11 mouse cellular contexts compared by ENCODE assay signal in the genomic region with DNA sequence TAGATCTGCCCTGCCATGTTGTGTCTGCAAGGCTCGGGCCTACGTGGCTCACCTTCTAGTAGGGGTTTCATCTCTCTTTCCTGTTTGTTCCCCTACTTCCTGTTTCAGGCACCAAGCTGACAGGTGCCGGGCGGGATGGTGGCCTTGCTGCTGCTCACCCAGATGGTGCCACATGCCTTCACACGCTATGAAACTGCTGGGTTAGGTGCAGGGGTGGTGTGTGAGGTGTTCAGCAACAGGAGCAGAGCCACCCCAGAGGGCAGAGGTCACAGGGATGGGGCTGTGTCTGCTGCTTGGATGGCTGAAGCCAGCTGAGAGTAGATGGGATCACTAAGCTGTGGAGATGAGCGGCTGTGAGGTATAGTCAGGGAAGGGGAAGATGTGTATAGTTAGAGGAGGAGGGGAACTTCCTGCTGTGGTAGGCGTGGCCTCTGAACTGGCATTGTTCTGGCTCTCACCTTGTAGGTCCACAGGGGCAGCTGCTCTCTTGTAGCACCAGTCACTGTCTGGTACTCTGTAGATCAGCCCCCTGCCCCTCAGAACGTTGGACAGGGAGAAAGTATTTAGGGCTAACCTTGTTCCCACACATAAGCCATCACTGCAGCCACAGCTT. TPM values are rescaled to one million over a fixed set of nuclear protein-coding genes. Genes with fewer than 3 reads are reported as not detected.
DNase-seq lines count a peak whose midpoint lies in the region; ATAC-seq and TF ChIP-seq lines count a peak whose summit lies in the region.
"Had no signal": no experiment of that assay in that cellular context is flagged by ENCODE, and none has a peak within 500 bp of the region (broad histone marks: within the 10 kb centered on the region; RNA-seq: fewer than 3 reads in every experiment).

No protein-coding gene starts in this region.

- peak; percentile 75 for DNase-seq in ES-CJ7 (ENCODE audit: low read depth, low spot score)
- DNase-seq in splenic B cell, adult 2 months (ENCODE audit: low read depth, low spot score) = peak; percentile 63
- DNase-seq in layer of hippocampus, adult 9-11 months = no peak
- DNase-seq in lung, adult 18-20 months = no peak
- DNase-seq in left cerebral cortex, adult 2 months (ENCODE audit: extremely low spot score in 1 of 2, low spot score in 2 of 2) = no peak
- DNase-seq: cerebellum, postnatal 10 days; heart, adult 18-20 months had no signal

- WGBS in intestine, embryonic 16.5 days = 60% methylated on average over 8 of the region's 8 CpGs
- WGBS in intestine, embryonic 15.5 days = 57% methylated on average over 8 of the region's 8 CpGs
- 57% methylated on average over 8 of the region's 8 CpGs for WGBS in intestine, postnatal 0 days

- no peak for TF ChIP-seq CTCF in intestine, postnatal 0 days (IDR thresholded peaks at IDR 0.05; ENCODE audit: low read depth)
- TF ChIP-seq CTCF in left cerebral cortex, adult 2 months (IDR thresholded peaks at IDR 0.05) = no peak

- no peaks in the 10 kb centered on the region; the same call in 1 of the 2 replicates for H3K36me3 ChIP-seq in intestine, embryonic 16.5 days (ENCODE audit: control insufficient read depth, insufficient read depth, low read length)
- peaks cover 4% of the 10 kb centered on the region for H3K36me3 ChIP-seq in intestine, embryonic 15.5 days
- H3K36me3 ChIP-seq in intestine, postnatal 0 days (ENCODE audit: control insufficient read depth, insufficient read depth) = peaks cover 11% of the 10 kb centered on the region; the same call in 1 of the 2 replicates
- H3K36me3 ChIP-seq in splenic B cell, adult 2 months (ENCODE audit: control insufficient read depth, insufficient read depth, low read length, poor library complexity, severe bottlenecking) = no peaks in the 10 kb centered on the region

- no peak overlapping the region for H3K4me3 ChIP-seq in intestine, embryonic 16.5 days (ENCODE audit: low read length)
- no peak overlapping the region for H3K4me3 ChIP-seq in intestine, embryonic 15.5 days (replicated peaks)
- H3K4me3 ChIP-seq in intestine, postnatal 0 days (ENCODE audit: low read depth, low read length) = no peak overlapping the region
- no peak overlapping the region for H3K4me3 ChIP-seq in left cerebral cortex, adult 2 months
- H3K4me3 ChIP-seq: limb, embryonic 15.5 days had no signal

- ATAC-seq in intestine, embryonic 16.5 days = peak; percentile 28; the same call in 1 of the 2 replicates
- ATAC-seq in intestine, embryonic 15.5 days = no peak
- ATAC-seq in intestine, postnatal 0 days = peak; percentile 25; the same call in 1 of the 2 replicates

- H3K27ac ChIP-seq in intestine, embryonic 16.5 days (ENCODE audit: low read length) = no peak overlapping the region
- no peak overlapping the region for H3K27ac ChIP-seq in intestine, embryonic 15.5 days
- H3K27ac ChIP-seq in intestine, postnatal 0 days (ENCODE audit: low read depth, low read length) = no peak overlapping the region
- H3K27ac ChIP-seq in left cerebral cortex, adult 2 months = no peak overlapping the region
- H3K27ac ChIP-seq: limb, embryonic 15.5 days had no signal

- H3K27me3 ChIP-seq in intestine, embryonic 16.5 days (replicated peaks; ENCODE audit: control insufficient read depth, insufficient read depth, low read length) = no peaks in the 10 kb centered on the region
- H3K27me3 ChIP-seq in intestine, embryonic 15.5 days (replicated peaks) = no peaks in the 10 kb centered on the region
- no peaks in the 10 kb centered on the region for H3K27me3 ChIP-seq in intestine, postnatal 0 days (replicated peaks; ENCODE audit: control insufficient read depth, insufficient read depth, low read length)
- no peaks in the 10 kb centered on the region for H3K27me3 ChIP-seq in splenic B cell, adult 2 months (ENCODE audit: control insufficient read depth, insufficient read depth, low read length, poor library complexity, severe bottlenecking)
- H3K27me3 ChIP-seq: limb, embryonic 15.5 days had no signal

- intact Hi-C loops in left cerebral cortex, adult 2 months (cut with DNase I) = no loop called here

- H3K9ac ChIP-seq in intestine, embryonic 16.5 days (ENCODE audit: low read depth, low read length) = no peak overlapping the region
- no peak overlapping the region for H3K9ac ChIP-seq in intestine, embryonic 15.5 days
- H3K9ac ChIP-seq in intestine, postnatal 0 days (ENCODE audit: low read depth, low read length) = no peak overlapping the region
- H3K9ac ChIP-seq: limb, embryonic 15.5 days had no signal

- H3K9me3 ChIP-seq in intestine, embryonic 16.5 days (ENCODE audit: control insufficient read depth, low read length) = no peaks in the 10 kb centered on the region
- H3K9me3 ChIP-seq in intestine, embryonic 15.5 days = no peaks in the 10 kb centered on the region
- no peaks in the 10 kb centered on the region for H3K9me3 ChIP-seq in intestine, postnatal 0 days (ENCODE audit: control insufficient read depth)
- H3K9me3 ChIP-seq: limb, embryonic 15.5 days had no signal

- peaks cover 23% of the 10 kb centered on the region for H3K4me1 ChIP-seq in intestine, embryonic 16.5 days (ENCODE audit: control insufficient read depth, insufficient read depth, low read length)
- H3K4me1 ChIP-seq in intestine, embryonic 15.5 days (replicated peaks) = peaks cover 22% of the 10 kb centered on the region; the same call in 1 of the 2 replicates
- peaks cover 11% of the 10 kb centered on the region; the same call in 1 of the 2 replicates for H3K4me1 ChIP-seq in intestine, postnatal 0 days (replicated peaks; ENCODE audit: control insufficient read depth, insufficient read depth, low read length)

- H3K4me2 ChIP-seq in intestine, embryonic 16.5 days (ENCODE audit: low read depth, low read length) = no peak overlapping the region
- no peak overlapping the region for H3K4me2 ChIP-seq in intestine, embryonic 15.5 days (replicated peaks)
- H3K4me2 ChIP-seq in intestine, postnatal 0 days (replicated peaks; ENCODE audit: low read depth) = no peak overlapping the region
- H3K4me2 ChIP-seq: limb, embryonic 15.5 days had no signal

RNA-seq across cellular contexts. Expression of gene Galnt2, which starts 42.5 kb away (rescaled TPM):
- 35.1 and 35.9 TPM in 2 replicates for polyA plus RNA-seq in intestine, embryonic 16.5 days (2015; fragmentation: Nextera tagmentation; extraction: Ambion mirVana)
- 58.8 and 66.9 TPM in 2 replicates for polyA plus RNA-seq in intestine, embryonic 15.5 days (2015; fragmentation: Nextera tagmentation; extraction: Ambion mirVana)
- 44.0 and 48.7 TPM in 2 replicates for polyA plus RNA-seq in intestine, postnatal 0 days (2015; fragmentation: Nextera tagmentation; extraction: Ambion mirVana)
- total RNA-seq in left cerebral cortex, adult 2 months (2021) = 10 to 100 TPM; 53.0 to 58.8 TPM

Comparison
In these comparisons a context has a peak if more than half of its experiments do, and no peak if none do; other contexts are left out.
1. DNase-seq: peak in ES-CJ7 (single experiment) and splenic B cell, adult 2 months (single experiment); none in layer of hippocampus, adult 9-11 months (single experiment), lung, adult 18-20 months (0 of 2) and left cerebral cortex, adult 2 months (0 of 2).